Mouse (Mus musculus) bone marrow, adult 2 months (tissue): ENCODE measurements around the gene Sntb2.

Source experiments
- CTCF ChIP-seq: fragments of 200-500 bp; IDR thresholded peaks from 2 replicates; pipeline ENCODE4 v1.5.1; 2011; ENCODE audit warnings: low read length, control low read depth; ENCODE audit not compliant: control insufficient read depth, insufficient read depth
- POLR2A ChIP-seq: fragments of 200-500 bp; IDR thresholded peaks from 2 replicates; pipeline ENCODE4 v1.6.1; 2011; ENCODE audit warnings: low read depth, mild to moderate bottlenecking, control low read depth, low read length, borderline replicate concordance; ENCODE audit not compliant: control insufficient read depth

DNA sequence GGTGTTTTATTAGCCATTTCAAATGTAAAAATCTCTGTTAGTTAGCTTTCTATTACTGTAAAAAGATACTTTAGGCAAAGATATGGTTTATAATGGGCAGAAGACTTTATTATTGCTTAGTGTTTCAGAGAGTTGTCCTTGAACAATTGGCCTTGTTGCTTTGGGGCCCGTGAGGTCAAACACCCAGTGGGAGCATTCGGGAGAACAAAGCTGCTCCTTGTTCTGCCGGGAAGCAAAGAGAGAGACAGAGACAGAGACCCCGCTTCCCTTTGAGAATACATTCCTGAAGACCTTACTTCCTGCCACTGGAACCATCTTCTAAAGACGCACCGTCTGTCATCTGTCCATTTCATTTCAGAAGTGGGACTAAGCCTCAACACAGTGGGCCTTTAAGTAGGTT, 27.8 kb downstream of the Sntb2 start:
- no peak for TF ChIP-seq CTCF
- no peak for TF ChIP-seq POLR2A
